Mouse (Mus musculus) thymus, adult 2 months (tissue): ENCODE results near the gene Cpne5.

Experiments used
- CTCF ChIP-seq: fragments of 200-500 bp; IDR thresholded peaks from 2 replicates; pipeline ENCODE4 v1.5.1; 2012; ENCODE audit warnings: mild to moderate bottlenecking, control low read depth, low read length, moderate library complexity, borderline replicate concordance; ENCODE audit not compliant: control insufficient read depth, poor library complexity, insufficient read depth; ENCODE audit errors: extremely low read depth
- POLR2A ChIP-seq: fragments of 200-500 bp; IDR thresholded peaks from 2 replicates; pipeline ENCODE4 v1.6.1; 2012; ENCODE audit warnings: mild to moderate bottlenecking, low read length, control low read depth, moderate library complexity; ENCODE audit not compliant: control insufficient read depth, poor library complexity, insufficient read depth; ENCODE audit errors: extremely low read depth

DNA sequence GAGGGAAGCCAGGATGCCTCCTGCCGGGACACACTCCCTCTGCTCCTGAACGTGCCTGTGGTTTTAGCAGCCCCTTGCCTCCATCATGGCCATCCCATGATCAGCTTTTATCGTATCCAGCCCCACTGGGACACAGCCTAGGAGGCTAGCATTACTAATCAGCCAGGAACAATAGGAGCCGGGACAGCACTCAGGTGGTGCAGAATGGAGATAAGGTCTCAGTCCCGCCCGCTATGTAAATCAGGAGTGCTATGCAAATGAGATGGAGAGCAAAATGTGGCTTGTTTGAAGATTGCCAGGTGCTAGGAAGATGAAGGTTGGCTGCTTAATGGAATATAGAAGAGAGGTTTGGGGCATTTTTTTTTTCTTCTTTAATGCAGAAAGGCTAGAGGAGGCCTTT, 72.5 kb downstream of the Cpne5 start:
- TF ChIP-seq CTCF (no peak), POLR2A (no peak)
